Mouse (Mus musculus) G1E (cell line): ENCODE results near the gene Sik1. TPM values are rescaled to one million over a fixed set of nuclear protein-coding genes. Genes with fewer than 3 reads are reported as not detected.
A peak's percentile ranks its signal among the peaks of the same experiment; 100 is the strongest.

Experiments used
- ATAC-seq: 2 replicates; pipeline ENCODE4 v1.8.0; 2016; ENCODE audit warnings: mild to moderate bottlenecking; ENCODE audit not compliant: insufficient number of reproducible peaks, poor library complexity, low FRiP score, severe bottlenecking; ENCODE audit errors: extremely low read depth
- DNase-seq: peaks from one replicate; pipeline ENCODE4 v3.0.0; 2012; ENCODE audit warnings: low spot score
- H3K27me3 ChIP-seq: 2 replicates; pipeline ENCODE4 v1.6.1; 2012; ENCODE audit warnings: mild to moderate bottlenecking, low read length, inconsistent platforms; ENCODE audit not compliant: insufficient read depth
- H3K36me3 ChIP-seq: replicated peaks from 2 replicates; pipeline ENCODE3; 2012; ENCODE audit warnings: mild to moderate bottlenecking, inconsistent platforms
- H3K4me1 ChIP-seq: 2 replicates; pipeline ENCODE4 v1.6.1; 2012; ENCODE audit warnings: low read depth, low read length, inconsistent platforms, mixed read lengths; ENCODE audit not compliant: insufficient read depth
- H3K4me3 ChIP-seq: 2 replicates; pipeline ENCODE4 v1.5.1; 2012; ENCODE audit warnings: low read depth, mild to moderate bottlenecking, inconsistent platforms, low read length, moderate library complexity, mixed read lengths
- H3K9me3 ChIP-seq: replicated peaks from 2 replicates; pipeline ENCODE4 v1.6.1; 2012; ENCODE audit warnings: inconsistent platforms
- CTCF ChIP-seq: IDR thresholded peaks from 2 replicates; pipeline ENCODE4 v1.5.1; 2012; ENCODE audit warnings: low read depth, low read length, inconsistent platforms, mixed read lengths
- GATA1 ChIP-seq: IDR thresholded peaks from 2 replicates; pipeline ENCODE4 v1.6.1; 2012; ENCODE audit warnings: borderline replicate concordance, low read length, inconsistent platforms, mixed read lengths
- GATA2 ChIP-seq: IDR thresholded peaks from 2 replicates; pipeline ENCODE4 v1.6.1; 2012; ENCODE audit warnings: low read depth, low read length, inconsistent platforms, borderline replicate concordance
- POLR2AphosphoS5 ChIP-seq: IDR thresholded peaks from 2 replicates; pipeline ENCODE4 v1.6.1; 2012; ENCODE audit warnings: low read depth, low read length, inconsistent platforms; ENCODE audit not compliant: insufficient replicate concordance
- TAL1 ChIP-seq: conservative IDR thresholded peaks from 2 replicates; pipeline ENCODE4 v1.6.1; 2012; ENCODE audit warnings: low read depth, low read length, inconsistent platforms, mixed read lengths
- polyA plus RNA-seq: library from polyadenylated mRNA; stranded (reverse); fragments of >175 nt; gene quantifications from 2 replicates; pipeline ENCODE4 v1.2.3, GENCODE M21; 2012
- total RNA-seq, 2 experiments: library from RNA; stranded (forward) in 1 of 2; stranded (reverse) in 1 of 2; fragments of 200-1000 nt in 1 of 2; fragments of >200 nt in 1 of 2; fragmentation: Nextera tagmentation in 1 of 2; gene quantifications; 2 replicates each; pipeline ENCODE4 v1.2.3; 2014 to 2017

Gene Sik1
- total RNA-seq (2014; fragmentation: Nextera tagmentation) = 10.5 and 13.1 TPM in 2 replicates
- total RNA-seq (2017) = 0.98 and 1.9 TPM in 2 replicates
- polyA plus RNA-seq = 6.9 and 7.7 TPM in 2 replicates

DNA sequence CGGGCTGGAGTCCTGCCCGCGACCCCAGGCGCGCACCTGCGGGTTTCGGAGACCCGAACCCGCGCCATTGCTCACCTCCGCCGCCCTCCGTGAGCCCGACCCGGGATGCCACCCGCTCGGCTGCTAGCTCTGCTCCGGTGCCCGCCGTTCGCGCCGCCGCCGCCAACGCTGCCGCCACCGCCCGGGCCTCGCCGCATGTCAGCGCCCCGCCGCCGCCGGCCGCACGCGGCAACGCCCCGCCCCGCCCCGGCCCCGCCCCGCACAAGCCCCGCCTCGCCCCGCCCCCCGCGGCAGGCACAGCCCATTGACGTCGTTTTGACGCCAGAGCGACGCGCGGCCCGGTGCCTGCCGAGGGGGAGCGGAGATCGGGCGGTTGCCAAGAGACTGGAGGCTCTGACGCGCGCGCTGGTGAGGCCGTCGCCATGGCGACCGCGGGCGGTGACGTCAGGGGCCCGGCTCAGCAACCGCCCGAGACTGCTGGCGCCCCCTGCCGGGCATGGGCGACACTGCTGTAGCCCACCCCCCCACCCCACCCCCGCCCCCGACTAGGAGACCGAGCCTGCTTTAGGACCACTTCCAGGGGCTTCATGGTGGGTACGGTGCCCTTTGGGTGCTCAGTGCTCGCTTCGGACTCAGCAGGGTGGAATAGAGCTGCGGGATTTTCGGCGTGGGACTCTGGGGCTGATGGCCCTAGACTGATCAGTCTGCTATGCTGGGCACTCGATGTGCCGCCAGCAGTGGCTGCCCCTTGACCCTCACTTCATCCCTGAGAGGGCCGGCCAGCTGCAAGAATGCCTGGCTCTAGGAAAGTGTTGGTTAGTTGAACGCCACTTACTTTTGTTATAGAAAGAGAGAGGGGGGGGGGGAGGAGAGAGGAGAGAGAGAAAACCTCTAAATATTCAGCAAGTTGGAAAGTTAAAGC, at the start of gene Sik1:
TSS of gene Sik1 (minus strand) at position 208 of the 922 bp plus-strand sequence.
- H3K27me3 ChIP-seq = peaks cover 29% of the 10 kb centered on the region
- H3K9me3 ChIP-seq = no peaks in the 10 kb centered on the region
- TF ChIP-seq POLR2AphosphoS5 (no peak), TAL1 (no peak), GATA1 (no peak), GATA2 (no peak), CTCF (peak; percentile 19; the same call in 1 of the 2 replicates)
- peaks cover 23% of the 10 kb centered on the region for H3K4me1 ChIP-seq
- peaks cover 24% of the 10 kb centered on the region for H3K36me3 ChIP-seq
- peak within 1 kb of the TSS; percentile 76 for H3K4me3 ChIP-seq
- ATAC-seq (peak; percentile 99), DNase-seq (peak; percentile 99)

DNA sequence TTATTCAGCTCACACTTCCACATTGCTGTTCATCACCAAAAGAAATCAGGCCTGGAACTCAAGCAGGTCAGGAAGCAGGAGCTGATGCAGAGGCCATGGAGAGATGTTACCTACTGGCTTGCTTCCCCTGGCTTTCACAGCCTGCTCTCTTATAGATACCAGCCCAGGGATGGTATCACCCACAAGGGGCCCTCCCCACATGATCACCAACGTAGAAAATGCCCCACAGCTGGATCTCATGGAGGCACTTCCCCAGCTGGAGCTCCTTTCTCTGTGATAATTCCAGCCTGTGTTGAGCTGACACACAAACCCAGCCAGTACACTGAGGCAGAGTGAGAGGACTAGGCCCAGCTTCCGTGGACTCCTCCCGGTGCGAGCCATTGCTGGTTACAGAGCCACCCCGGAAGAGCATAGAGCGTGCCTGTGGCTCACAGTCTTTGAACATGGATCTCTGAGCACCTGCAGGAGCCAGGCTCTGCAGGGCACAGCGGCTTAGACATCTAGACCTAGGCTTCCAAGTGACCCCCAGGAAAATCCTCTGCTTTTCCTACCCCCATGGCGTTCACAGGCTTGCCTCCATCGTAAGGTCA, 49.7 kb upstream of the Sik1 start:
- H3K9me3 ChIP-seq = no peaks in the 10 kb centered on the region
- ATAC-seq (no peak), DNase-seq (no peak)
- H3K27me3 ChIP-seq = peaks cover 3% of the 10 kb centered on the region; the same call in 1 of the 2 replicates
- H3K36me3 ChIP-seq = no peaks in the 10 kb centered on the region
- no peak for TF ChIP-seq GATA2
- H3K4me1 ChIP-seq = no peaks in the 10 kb centered on the region
- H3K4me3 ChIP-seq = no peak overlapping the region

DNA sequence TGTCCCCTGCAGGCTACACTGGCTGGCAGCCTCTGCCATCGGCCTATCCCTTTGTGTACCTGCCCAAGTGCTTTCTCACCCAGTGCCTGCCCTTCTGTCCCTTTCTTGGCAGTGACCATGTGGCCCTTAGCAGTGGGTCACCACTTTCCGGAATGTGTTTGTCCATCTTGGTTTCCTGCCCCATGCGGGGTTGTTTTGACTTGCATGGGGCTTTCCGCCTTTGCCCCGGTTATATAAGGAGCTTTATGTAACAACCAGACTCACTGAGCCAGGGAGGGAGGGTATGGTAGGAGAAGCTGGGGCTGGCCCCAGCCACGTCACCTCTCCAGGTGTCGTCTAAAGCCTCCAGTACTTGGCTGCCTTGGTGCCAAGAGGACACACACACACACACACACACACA, 48.4 kb upstream of the Sik1 start:
- H3K27me3 ChIP-seq = peaks cover 3% of the 10 kb centered on the region; the same call in 1 of the 2 replicates
- DNase-seq = no peak
- no peak overlapping the region for H3K4me3 ChIP-seq
- no peaks in the 10 kb centered on the region for H3K9me3 ChIP-seq
- H3K4me1 ChIP-seq = no peaks in the 10 kb centered on the region
- no peak for ATAC-seq
- TF ChIP-seq GATA1 (no peak), GATA2 (no peak), TAL1 (no peak), POLR2AphosphoS5 (no peak), CTCF (no peak)
- no peaks in the 10 kb centered on the region for H3K36me3 ChIP-seq

DNA sequence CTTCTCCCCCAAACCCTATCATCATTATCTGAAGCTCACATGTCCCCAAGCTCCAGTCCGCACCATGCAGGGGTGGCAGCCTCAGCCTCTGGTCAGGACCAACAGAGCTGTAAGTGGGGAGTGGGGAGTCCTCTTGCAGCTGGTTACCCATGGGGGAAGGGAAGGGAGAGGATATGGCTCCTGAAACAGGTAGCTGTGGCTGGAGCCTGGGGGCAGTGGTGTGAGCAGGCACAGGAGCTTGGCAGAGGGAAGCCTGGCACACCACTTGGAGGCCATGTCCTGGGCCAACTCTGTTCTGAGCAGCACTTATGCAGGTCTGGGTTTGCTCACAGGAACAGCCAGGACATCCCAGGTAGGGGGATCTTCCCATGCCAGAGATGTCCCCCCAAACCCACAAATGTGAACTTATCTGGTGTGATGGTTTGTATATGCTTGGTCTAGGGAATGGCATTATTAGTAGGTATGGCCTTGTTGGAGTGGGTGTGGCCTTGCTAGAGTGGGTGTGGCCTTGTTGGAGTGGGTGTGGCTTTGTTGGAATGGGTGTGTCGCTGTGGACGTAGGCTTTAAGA, 47.1 kb upstream of the Sik1 start:
- H3K4me3 ChIP-seq = no peak overlapping the region
- H3K27me3 ChIP-seq = peaks cover 3% of the 10 kb centered on the region; the same call in 1 of the 2 replicates
- no peak for ATAC-seq
- TF ChIP-seq GATA2 (no peak), TAL1 (no peak), POLR2AphosphoS5 (no peak), CTCF (no peak)
- H3K9me3 ChIP-seq = no peaks in the 10 kb centered on the region
- no peaks in the 10 kb centered on the region for H3K4me1 ChIP-seq
- no peak for DNase-seq
- H3K36me3 ChIP-seq = no peaks in the 10 kb centered on the region

DNA sequence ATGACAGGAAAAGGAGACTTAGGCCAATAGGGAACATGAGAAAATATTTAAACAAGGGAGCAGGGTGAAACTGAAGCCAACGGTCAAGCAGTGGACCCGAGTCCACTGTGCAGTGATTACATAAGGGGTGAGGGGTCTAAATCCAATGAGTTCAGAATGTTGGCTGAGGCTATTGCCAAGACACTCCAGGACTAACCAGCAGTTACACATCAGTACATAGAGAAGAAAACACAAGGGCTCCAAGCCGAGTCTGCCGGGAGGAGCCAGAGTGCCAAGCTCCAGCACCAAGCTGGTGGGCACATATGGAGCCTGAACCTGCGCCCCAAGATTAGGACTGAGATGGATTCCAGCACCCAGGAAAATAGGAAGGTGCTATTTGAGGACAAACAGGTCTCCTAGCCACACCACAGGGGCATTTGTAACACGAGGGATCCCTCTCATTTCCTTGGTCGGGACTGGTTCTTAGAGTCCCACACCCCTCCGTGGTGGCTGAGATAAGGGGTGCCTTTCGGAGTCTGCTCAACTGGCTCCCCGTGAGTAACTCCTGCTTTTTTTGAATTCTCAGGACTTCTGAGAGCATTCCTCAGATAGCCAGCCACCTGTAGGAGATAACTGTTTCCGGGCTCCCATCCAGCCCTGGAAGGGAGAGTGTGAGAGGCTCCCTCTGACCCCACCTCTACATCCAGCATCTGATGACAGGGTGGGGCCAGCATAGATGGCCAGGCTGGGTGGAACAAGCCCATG, 46.0 kb upstream of the Sik1 start:
- Histone ChIP-seq H3K27me3 (peaks cover 3% of the 10 kb centered on the region; the same call in 1 of the 2 replicates), H3K9me3 (no peaks in the 10 kb centered on the region), H3K4me1 (no peaks in the 10 kb centered on the region), H3K4me3 (no peak overlapping the region), H3K36me3 (no peaks in the 10 kb centered on the region)
- no peak for TF ChIP-seq CTCF
- TF ChIP-seq POLR2AphosphoS5 = no peak
- TF ChIP-seq GATA2 = no peak
- no peak for TF ChIP-seq TAL1
- no peak for TF ChIP-seq GATA1
- DNase-seq (no peak), ATAC-seq (no peak)

DNA sequence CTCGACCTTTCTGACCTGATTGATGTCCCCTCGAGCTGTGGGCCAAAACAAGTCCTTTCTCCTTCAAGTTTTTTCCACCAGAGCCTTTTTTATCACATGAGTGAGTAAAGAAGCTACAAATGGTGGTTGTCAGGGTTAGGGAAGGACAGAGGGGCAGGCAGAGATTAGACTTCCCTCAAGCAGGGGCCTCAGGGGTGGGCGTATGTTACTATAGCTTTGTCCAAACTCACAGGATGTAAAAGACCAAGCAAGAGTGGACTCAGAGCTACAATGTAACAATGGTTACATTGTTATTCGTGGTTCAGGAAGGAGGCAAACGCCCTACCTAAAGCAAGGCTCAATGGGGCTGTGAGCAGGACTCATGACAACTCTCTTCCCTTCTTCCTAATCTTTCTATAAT, 43.3 kb upstream of the Sik1 start:
- no peak for TF ChIP-seq POLR2AphosphoS5
- H3K4me1 ChIP-seq = no peaks in the 10 kb centered on the region
- H3K4me3 ChIP-seq = no peak overlapping the region
- peaks cover 3% of the 10 kb centered on the region; the same call in 1 of the 2 replicates for H3K27me3 ChIP-seq
- no peak for ATAC-seq
- H3K9me3 ChIP-seq = no peaks in the 10 kb centered on the region
- H3K36me3 ChIP-seq = no peaks in the 10 kb centered on the region
- no peak for DNase-seq
